Mouse (Mus musculus): ENCODE results near the gene Zhx3. TPM values are rescaled to one million over a fixed set of nuclear protein-coding genes. Genes with fewer than 3 reads are reported as not detected.

The Zhx3 gene
- polyA plus RNA-seq, 1 experiment, result 4.8 TPM

GRCm38 (mm10) chr2:160744040-160744822, 128.6 kb downstream of the Zhx3 start:
- no peaks in the 10 kb centered on the region for H3K27me3 ChIP-seq (ENCODE audit: control insufficient read depth, insufficient read depth, insufficient read length)
- no peak overlapping the region for H3K4me3 ChIP-seq (ENCODE audit: insufficient read depth, poor library complexity, severe bottlenecking)
- H3ac ChIP-seq (ENCODE audit: control insufficient read depth, insufficient read length, low read depth), result no peak overlapping the region
- peaks cover 16% of the 10 kb centered on the region for H3K36me3 ChIP-seq (ENCODE audit: control insufficient read depth, insufficient read depth)
- TF ChIP-seq CTCF (IDR thresholded peaks at IDR 0.05; ENCODE audit: control insufficient read depth, insufficient read depth, insufficient read length) (peak; percentile 11), MAX (IDR thresholded peaks at IDR 0.05) (no peak), FOSL1 (IDR thresholded peaks at IDR 0.05; ENCODE audit: insufficient read depth, low read length, poor library complexity, severe bottlenecking) (no peak)
- H3K79me2 ChIP-seq (ENCODE audit: control insufficient read depth, insufficient read depth), result peaks cover 81% of the 10 kb centered on the region
- H3K79me3 ChIP-seq (ENCODE audit: low read depth), result peaks cover 44% of the 10 kb centered on the region

GRCm38 (mm10) chr2:160742161-160742609, 130.6 kb downstream of the Zhx3 start:
- Histone ChIP-seq H3K36me3 (ENCODE audit: control insufficient read depth, insufficient read depth) (peaks cover under 1% of the 10 kb centered on the region), H3ac (ENCODE audit: control insufficient read depth, insufficient read length, low read depth) (no peak overlapping the region), H3K79me3 (ENCODE audit: low read depth) (peaks cover 53% of the 10 kb centered on the region), H3K4me3 (ENCODE audit: insufficient read depth, poor library complexity, severe bottlenecking) (no peak overlapping the region), H3K27me3 (ENCODE audit: control insufficient read depth, insufficient read depth, insufficient read length) (no peaks in the 10 kb centered on the region), H3K79me2 (ENCODE audit: control insufficient read depth, insufficient read depth) (peaks cover 94% of the 10 kb centered on the region)
- no peak for TF ChIP-seq MYOD1 (IDR thresholded peaks at IDR 0.05; ENCODE audit: control insufficient read depth, insufficient read length, low read depth)
- no peak for TF ChIP-seq USF1 (IDR thresholded peaks at IDR 0.05; ENCODE audit: low read depth)
- no peak for TF ChIP-seq FOSL1 (IDR thresholded peaks at IDR 0.05; ENCODE audit: insufficient read depth, low read length, poor library complexity, severe bottlenecking)
- TF ChIP-seq CEBPB (IDR thresholded peaks at IDR 0.05; ENCODE audit: low read depth), result no peak
- no peak for TF ChIP-seq MAX (IDR thresholded peaks at IDR 0.05)
- no peak for TF ChIP-seq MYOG (IDR thresholded peaks at IDR 0.05; ENCODE audit: control insufficient read depth, extremely low read depth, insufficient read length)
- TF ChIP-seq CTCF (IDR thresholded peaks at IDR 0.05; ENCODE audit: control insufficient read depth, insufficient read depth, insufficient read length), result no peak

- Histone ChIP-seq H3ac (ENCODE audit: control insufficient read depth, insufficient read length, low read depth) (no peak overlapping the region), H3K4me3 (ENCODE audit: insufficient read depth, poor library complexity, severe bottlenecking) (no peak overlapping the region), H3K79me3 (ENCODE audit: low read depth) (peaks cover 54% of the 10 kb centered on the region), H3K27me3 (ENCODE audit: control insufficient read depth, insufficient read depth, insufficient read length) (no peaks in the 10 kb centered on the region), H3K79me2 (ENCODE audit: control insufficient read depth, insufficient read depth) (peaks cover 95% of the 10 kb centered on the region), H3K36me3 (ENCODE audit: control insufficient read depth, insufficient read depth) (peaks cover 5% of the 10 kb centered on the region)
- TF ChIP-seq FOSL1 (IDR thresholded peaks at IDR 0.05; ENCODE audit: insufficient read depth, low read length, poor library complexity, severe bottlenecking), result no peak
- no peak for TF ChIP-seq MYOG (IDR thresholded peaks at IDR 0.05; ENCODE audit: control insufficient read depth, extremely low read depth, insufficient read length)
- no peak for TF ChIP-seq MYOD1 (IDR thresholded peaks at IDR 0.05; ENCODE audit: control insufficient read depth, insufficient read length, low read depth)
- no peak for TF ChIP-seq MAX (IDR thresholded peaks at IDR 0.05)
- TF ChIP-seq CTCF (IDR thresholded peaks at IDR 0.05; ENCODE audit: control insufficient read depth, insufficient read depth, insufficient read length), result no peak
- TF ChIP-seq USF1 (IDR thresholded peaks at IDR 0.05; ENCODE audit: low read depth), result no peak
- TF ChIP-seq CEBPB (IDR thresholded peaks at IDR 0.05; ENCODE audit: low read depth), result no peak
Measured at GRCm38 (mm10) chr2:160741580-160741979, 131.2 kb downstream of the Zhx3 start.

- H3ac ChIP-seq (ENCODE audit: control insufficient read depth, insufficient read length, low read depth), result no peak overlapping the region
- no peak for TF ChIP-seq MYOG (IDR thresholded peaks at IDR 0.05; ENCODE audit: control insufficient read depth, extremely low read depth, insufficient read length)
- no peak for TF ChIP-seq CTCF (IDR thresholded peaks at IDR 0.05; ENCODE audit: control insufficient read depth, insufficient read depth, insufficient read length)
- TF ChIP-seq USF1 (IDR thresholded peaks at IDR 0.05; ENCODE audit: low read depth), result no peak
- TF ChIP-seq MYOD1 (IDR thresholded peaks at IDR 0.05; ENCODE audit: control insufficient read depth, insufficient read length, low read depth), result no peak
- no peak for TF ChIP-seq MAX (IDR thresholded peaks at IDR 0.05)
- TF ChIP-seq FOSL1 (IDR thresholded peaks at IDR 0.05; ENCODE audit: insufficient read depth, low read length, poor library complexity, severe bottlenecking), result no peak
- TF ChIP-seq CEBPB (IDR thresholded peaks at IDR 0.05; ENCODE audit: low read depth), result no peak
- no peak overlapping the region for H3K4me3 ChIP-seq (ENCODE audit: insufficient read depth, poor library complexity, severe bottlenecking)
- H3K79me2 ChIP-seq (ENCODE audit: control insufficient read depth, insufficient read depth), result peaks cover 95% of the 10 kb centered on the region
- H3K27me3 ChIP-seq (ENCODE audit: control insufficient read depth, insufficient read depth, insufficient read length), result no peaks in the 10 kb centered on the region
- H3K36me3 ChIP-seq (ENCODE audit: control insufficient read depth, insufficient read depth), result peaks cover 8% of the 10 kb centered on the region
- peaks cover 56% of the 10 kb centered on the region for H3K79me3 ChIP-seq (ENCODE audit: low read depth)
Measured at GRCm38 (mm10) chr2:160740521-160741156, 132.2 kb downstream of the Zhx3 start.

GRCm38 (mm10) chr2:160739647-160740356, 133.0 kb downstream of the Zhx3 start:
- peaks cover 59% of the 10 kb centered on the region for H3K79me3 ChIP-seq (ENCODE audit: low read depth)
- TF ChIP-seq MYOD1 (IDR thresholded peaks at IDR 0.05; ENCODE audit: control insufficient read depth, insufficient read length, low read depth), result peak; percentile 92
- TF ChIP-seq USF1 (IDR thresholded peaks at IDR 0.05; ENCODE audit: low read depth), result no peak
- H3K4me3 ChIP-seq (ENCODE audit: insufficient read depth, poor library complexity, severe bottlenecking), result no peak overlapping the region
- no peak overlapping the region for H3ac ChIP-seq (ENCODE audit: control insufficient read depth, insufficient read length, low read depth)
- peaks cover 95% of the 10 kb centered on the region for H3K79me2 ChIP-seq (ENCODE audit: control insufficient read depth, insufficient read depth)
- H3K27me3 ChIP-seq (ENCODE audit: control insufficient read depth, insufficient read depth, insufficient read length), result no peaks in the 10 kb centered on the region
- H3K36me3 ChIP-seq (ENCODE audit: control insufficient read depth, insufficient read depth), result peaks cover 8% of the 10 kb centered on the region

Data from C2C12 (cell line).